Mouse (Mus musculus) erythroid progenitor cell, adult 5-6 weeks (primary cell): ENCODE measurements around the gene Cyp26a1. TPM values are rescaled to one million over a fixed set of nuclear protein-coding genes. Genes with fewer than 3 reads are reported as not detected.

ENCODE experiments used
- ATAC-seq: replicated peaks from 2 replicates; pipeline ENCODE4 v1.8.0; 2016; ENCODE audit warnings: moderate number of reproducible peaks, mild to moderate bottlenecking, moderate TSS enrichment, inconsistent platforms; ENCODE audit not compliant: poor library complexity, low FRiP score, severe bottlenecking
- total RNA-seq, 2 experiments: library from RNA; stranded (forward) in 1 of 2; stranded (reverse) in 1 of 2; fragments of 150-400 nt in 1 of 2; fragments of 186-747, 209-891 nt in 1 of 2; gene quantifications; 2 replicates each; pipeline versions ENCODE4 v1.2.3 to v1.2.4; 2015 to 2017; ENCODE audit warnings: low replicate concordance in 2 of 2

The Cyp26a1 gene
- 1.3 TPM in 1 of 2 replicates, not detected in the other for total RNA-seq (2015; ENCODE audit: low replicate concordance)
- total RNA-seq (2017; ENCODE audit: low replicate concordance), result not detected in 2 replicates

GRCm38 (mm10) chr19:37697651-37698272, at the start of gene Cyp26a1:
Gene Cyp26a1, plus strand, starts transcription at chr19:37697798.
- no peak for ATAC-seq

- no peak for ATAC-seq
Observed at GRCm38 (mm10) chr19:37647994-37648393, 49.6 kb upstream of the Cyp26a1 start.

GRCm38 (mm10) chr19:37650526-37650925, 47.1 kb upstream of the Cyp26a1 start:
- no peak for ATAC-seq

GRCm38 (mm10) chr19:37654012-37654411, 43.6 kb upstream of the Cyp26a1 start:
- peak; percentile 83 for ATAC-seq

GRCm38 (mm10) chr19:37656441-37656840, 41.2 kb upstream of the Cyp26a1 start:
- no peak for ATAC-seq

GRCm38 (mm10) chr19:37665256-37665655, 32.3 kb upstream of the Cyp26a1 start:
- no peak for ATAC-seq

- peak; percentile 97 for ATAC-seq
Observed at GRCm38 (mm10) chr19:37667855-37668594, 29.6 kb upstream of the Cyp26a1 start.

GRCm38 (mm10) chr19:37668657-37669056, 28.9 kb upstream of the Cyp26a1 start:
- no peak for ATAC-seq

- ATAC-seq, result no peak
Observed at GRCm38 (mm10) chr19:37669486-37669885, 28.1 kb upstream of the Cyp26a1 start.

- ATAC-seq, result no peak
Observed at GRCm38 (mm10) chr19:37673393-37673792, 24.2 kb upstream of the Cyp26a1 start.

GRCm38 (mm10) chr19:37685281-37685680, 12.3 kb upstream of the Cyp26a1 start, which contains the start of gene Cyp26c1:
Gene Cyp26c1, plus strand, starts transcription at chr19:37685581.
- no peak for ATAC-seq

- no peak for ATAC-seq
Observed at GRCm38 (mm10) chr19:37686347-37686746, 11.3 kb upstream of the Cyp26a1 start.

- ATAC-seq, result no peak
Observed at GRCm38 (mm10) chr19:37686941-37687850, 10.4 kb upstream of the Cyp26a1 start.

- ATAC-seq, result no peak
Observed at GRCm38 (mm10) chr19:37689478-37689877, 8.1 kb upstream of the Cyp26a1 start.

- no peak for ATAC-seq
Observed at GRCm38 (mm10) chr19:37690716-37691115, 6.9 kb upstream of the Cyp26a1 start.

GRCm38 (mm10) chr19:37692879-37693278, 4.7 kb upstream of the Cyp26a1 start:
- ATAC-seq, result no peak

GRCm38 (mm10) chr19:37695146-37695545, 2.5 kb upstream of the Cyp26a1 start:
- ATAC-seq, result no peak

GRCm38 (mm10) chr19:37695762-37696602, 1.6 kb upstream of the Cyp26a1 start:
- no peak for ATAC-seq

GRCm38 (mm10) chr19:37696603-37697334, 829 bp upstream of the Cyp26a1 start:
- ATAC-seq, result no peak
